Mouse (Mus musculus) liver, adult 2 months (tissue): ENCODE data around the gene Kctd6. TPM values are rescaled to one million over a fixed set of nuclear protein-coding genes. Genes with fewer than 3 reads are reported as not detected.

Source experiments
- DNase-seq: peaks from one replicate; pipeline ENCODE4 v3.0.0-alpha.2; 2011; ENCODE audit warnings: low read depth, low spot score; ENCODE audit errors: extremely low read depth
- H3K27ac ChIP-seq: fragments of 200-500 bp; replicated peaks from 2 replicates; pipeline ENCODE4 v1.5.1; 2012; ENCODE audit warnings: low read depth, mild to moderate bottlenecking, control low read depth, inconsistent platforms, low read length; ENCODE audit not compliant: insufficient read depth
- H3K27me3 ChIP-seq: fragments of 200-500 bp; 2 replicates; pipeline ENCODE4 v1.6.1; 2012; ENCODE audit warnings: mild to moderate bottlenecking, moderate library complexity, low read length, inconsistent platforms; ENCODE audit not compliant: control insufficient read depth, insufficient read depth
- H3K36me3 ChIP-seq: fragments of 200-500 bp; 2 replicates; pipeline ENCODE4 v1.6.1; 2012; ENCODE audit warnings: low read length, inconsistent platforms; ENCODE audit not compliant: control insufficient read depth, insufficient read depth
- H3K4me1 ChIP-seq: fragments of 200-500 bp; 2 replicates; pipeline ENCODE4 v1.6.1; 2011; ENCODE audit warnings: low read length; ENCODE audit not compliant: control insufficient read depth, insufficient read depth
- H3K4me3 ChIP-seq: fragments of 200-500 bp; 2 replicates; pipeline ENCODE4 v1.5.1; 2011; ENCODE audit warnings: low read depth, mild to moderate bottlenecking, control low read depth, low read length, moderate library complexity; ENCODE audit not compliant: insufficient read depth
- H3K79me2 ChIP-seq: fragments of 200-500 bp; 2 replicates; pipeline ENCODE4 v1.6.1; 2012; ENCODE audit warnings: inconsistent platforms, mild to moderate bottlenecking, low read length, moderate library complexity; ENCODE audit not compliant: control insufficient read depth, insufficient read depth
- H3K9ac ChIP-seq: fragments of 200-500 bp; 2 replicates; pipeline ENCODE4 v1.6.1; 2012; ENCODE audit warnings: low read depth, mild to moderate bottlenecking, control low read depth, inconsistent platforms, low read length
- CTCF ChIP-seq: fragments of 200-500 bp; IDR thresholded peaks from 2 replicates; pipeline ENCODE4 v1.5.1; 2011; ENCODE audit warnings: low read depth, low read length, control low read depth
- POLR2A ChIP-seq: fragments of 200-500 bp; IDR thresholded peaks from 2 replicates; pipeline ENCODE4 v1.6.1; 2011; ENCODE audit warnings: low read length, control low read depth; ENCODE audit not compliant: insufficient read depth; ENCODE audit errors: extremely low read depth
- WGBS: fragments of 180-500 bp; shearing (Covaris S2); methylation state at CpG from one replicate; pipeline ENCODE4 v1.1.7; 2018; 5-methylcytosine and 5-hydroxymethylcytosine counted together
- polyA plus RNA-seq: library from polyadenylated mRNA; depleted of rRNA; stranded (reverse); fragments of >200 nt; gene quantifications from 2 replicates; pipeline ENCODE4 v1.2.3, GENCODE M21; 2012
- total RNA-seq: library from RNA; depleted of rRNA; stranded (reverse); fragments of >200 nt; gene quantifications from 2 replicates; pipeline ENCODE4 v1.2.3, GENCODE M21; 2014

Kctd6 gene
- total and polyA plus RNA-seq, 2 experiments, result 5.1 to 5.2 TPM

- H3K4me3 ChIP-seq, result no peak overlapping the region
- no peaks in the 10 kb centered on the region; the same call in 1 of the 2 replicates for H3K79me2 ChIP-seq
- no peak overlapping the region for H3K27ac ChIP-seq
- H3K36me3 ChIP-seq, result peaks cover 61% of the 10 kb centered on the region
- no peak overlapping the region for H3K9ac ChIP-seq
- TF ChIP-seq CTCF (no peak), POLR2A (no peak)
- no peak for DNase-seq
- H3K27me3 ChIP-seq, result no peaks in the 10 kb centered on the region
- H3K4me1 ChIP-seq, result no peaks in the 10 kb centered on the region
- 88% methylated on average over 6 of the region's 6 CpGs for WGBS
These were observed 18.4 kb downstream of the Kctd6 start for GRCm38 (mm10) chr14:8232155-8232910.

- 89% methylated on average over 1 of the region's 1 CpGs for WGBS
- Histone ChIP-seq H3K4me1 (no peaks in the 10 kb centered on the region), H3K27ac (no peak overlapping the region), H3K36me3 (peaks cover 59% of the 10 kb centered on the region), H3K79me2 (no peaks in the 10 kb centered on the region; the same call in 1 of the 2 replicates), H3K9ac (no peak overlapping the region), H3K4me3 (no peak overlapping the region), H3K27me3 (no peaks in the 10 kb centered on the region)
- TF ChIP-seq CTCF (no peak), POLR2A (no peak)
- DNase-seq, result no peak
These were observed 19.3 kb downstream of the Kctd6 start for GRCm38 (mm10) chr14:8233252-8233651.

DNA sequence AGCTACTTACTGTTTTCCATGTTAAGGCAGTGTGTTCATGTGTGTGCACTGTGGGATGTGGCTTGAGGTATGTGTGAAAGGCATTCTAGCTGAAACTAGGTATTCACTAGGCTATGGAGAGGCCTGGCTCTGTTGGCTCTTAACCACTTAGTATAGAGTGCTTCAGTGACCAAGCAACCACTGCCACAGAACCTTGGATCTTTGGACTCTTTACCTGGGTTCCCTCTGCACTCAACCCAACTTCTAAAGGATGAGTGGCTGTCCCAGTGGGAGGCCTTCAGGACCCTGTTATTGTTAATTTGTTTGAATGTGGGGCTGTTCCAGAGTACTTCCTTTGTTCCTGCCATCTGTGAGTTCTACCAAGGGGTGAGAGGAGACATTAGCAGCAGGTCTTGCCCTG, 27.9 kb downstream of the Kctd6 start:
- H3K9ac ChIP-seq, result peak overlapping the region; percentile 61; the same call in 1 of the 2 replicates
- TF ChIP-seq POLR2A, result no peak
- TF ChIP-seq CTCF, result no peak
- no peaks in the 10 kb centered on the region for H3K79me2 ChIP-seq
- no peaks in the 10 kb centered on the region for H3K27me3 ChIP-seq
- peak overlapping the region; percentile 35; the same call in 1 of the 2 replicates for H3K27ac ChIP-seq
- peaks cover 47% of the 10 kb centered on the region for H3K36me3 ChIP-seq
- H3K4me1 ChIP-seq, result peaks cover 28% of the 10 kb centered on the region
- no peak overlapping the region for H3K4me3 ChIP-seq
- DNase-seq, result peak; percentile 55

DNA sequence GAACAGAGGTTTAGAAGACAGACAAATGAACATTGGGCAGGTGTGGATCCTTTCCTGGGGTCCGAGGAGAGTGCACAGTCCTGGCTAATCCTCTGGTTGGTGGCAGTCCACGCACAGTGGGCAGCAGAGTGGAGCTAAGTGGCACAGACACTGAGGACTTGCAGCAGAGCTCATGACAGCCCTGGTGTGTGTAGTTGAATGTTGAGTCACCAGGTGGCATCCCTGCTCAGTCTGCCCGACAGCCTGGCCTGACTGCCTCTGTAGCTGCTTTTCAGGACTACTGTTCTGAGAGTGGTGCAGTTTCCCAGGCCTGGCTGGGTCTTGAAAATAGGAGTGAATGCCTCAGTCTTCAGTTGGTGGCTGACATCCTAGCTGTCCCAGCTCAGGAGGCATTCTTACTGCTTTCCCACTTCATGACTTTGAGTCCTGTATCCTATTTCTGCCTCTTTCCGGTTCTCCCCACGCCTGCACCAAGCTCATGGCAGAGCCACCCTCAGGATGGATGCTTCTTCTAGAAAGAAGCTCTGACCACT, 28.5 kb downstream of the Kctd6 start:
- no peaks in the 10 kb centered on the region for H3K79me2 ChIP-seq
- peak overlapping the region; percentile 91 for H3K27ac ChIP-seq
- DNase-seq, result peak; percentile 59
- peak overlapping the region; percentile 61 for H3K9ac ChIP-seq
- H3K36me3 ChIP-seq, result peaks cover 48% of the 10 kb centered on the region
- WGBS, result 66% methylated on average over 5 of the region's 5 CpGs
- TF ChIP-seq POLR2A (no peak), CTCF (peak; percentile 82)
- no peak overlapping the region for H3K4me3 ChIP-seq
- no peaks in the 10 kb centered on the region for H3K27me3 ChIP-seq
- peaks cover 28% of the 10 kb centered on the region for H3K4me1 ChIP-seq

GRCm38 (mm10) chr14:8243136-8243888, 29.4 kb downstream of the Kctd6 start:
- WGBS, result 13% methylated on average over 8 of the region's 8 CpGs
- DNase-seq, result peak; percentile 67
- Histone ChIP-seq H3K79me2 (no peaks in the 10 kb centered on the region), H3K27me3 (no peaks in the 10 kb centered on the region), H3K9ac (peak overlapping the region; percentile 61), H3K27ac (peak overlapping the region; percentile 91), H3K36me3 (peaks cover 50% of the 10 kb centered on the region), H3K4me1 (peaks cover 28% of the 10 kb centered on the region), H3K4me3 (no peak overlapping the region)
- no peak for TF ChIP-seq CTCF
- TF ChIP-seq POLR2A, result no peak
